Mouse (Mus musculus) liver, adult 2 months (tissue): Measurements from ENCODE around the gene Abhd16b.

Experiments used
- CTCF ChIP-seq: fragments of 200-500 bp; IDR thresholded peaks from 2 replicates; pipeline ENCODE4 v1.5.1; 2011; ENCODE audit warnings: low read depth, low read length, control low read depth
- POLR2A ChIP-seq: fragments of 200-500 bp; IDR thresholded peaks from 2 replicates; pipeline ENCODE4 v1.6.1; 2011; ENCODE audit warnings: low read length, control low read depth; ENCODE audit not compliant: insufficient read depth; ENCODE audit errors: extremely low read depth

DNA sequence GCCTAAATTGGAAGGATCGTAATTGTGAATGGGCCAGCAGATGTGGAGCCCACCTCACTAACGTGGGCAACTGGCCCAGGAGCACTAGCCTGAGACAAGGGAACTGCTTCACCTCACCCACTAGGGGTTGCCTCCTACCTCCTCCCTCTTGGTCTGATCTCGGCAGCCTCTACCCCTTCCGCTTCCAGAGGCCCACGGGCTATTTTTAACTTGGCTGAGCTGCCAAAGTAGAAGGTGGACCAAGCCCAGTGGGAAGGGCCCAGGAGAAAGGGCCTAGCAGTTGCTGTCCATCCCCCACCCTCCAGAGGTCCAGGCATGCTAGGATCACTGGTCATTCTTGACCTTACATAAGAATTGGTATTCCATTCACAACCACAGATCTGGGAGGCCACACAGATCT lies 21.8 kb upstream of the Abhd16b start:
- TF ChIP-seq POLR2A, result no peak
- no peak for TF ChIP-seq CTCF
